Mouse (Mus musculus) hindbrain, embryonic 16.5 days (tissue): ENCODE measurements at regions not wholly inside any gene's neighbourhood (a gene's known extent, or its start where the extent isn't known, plus 50 kb on each side); places are given as distances from the start of the nearest gene placed in this dataset.

ENCODE experiments used
- ATAC-seq: fragments of 200-750 bp; cut with Nextera tagmentation; 2 replicates; pipeline ENCODE4 v1.8.0; 2017; ENCODE audit warnings: moderate TSS enrichment, moderate library complexity
- H3K27ac ChIP-seq: fragments of 300-500 bp; sonication (generic); 2 replicates; pipeline ENCODE4 v1.5.1; 2014; ENCODE audit warnings: low read depth, mild to moderate bottlenecking, control low read depth, low read length, moderate library complexity
- H3K27me3 ChIP-seq: fragments of 300-500 bp; sonication (generic); replicated peaks from 2 replicates; pipeline ENCODE4 v1.6.1; 2014; ENCODE audit warnings: low read length; ENCODE audit not compliant: control insufficient read depth, insufficient read depth
- H3K36me3 ChIP-seq: fragments of 300-500 bp; sonication (generic); 2 replicates; pipeline ENCODE4 v1.6.1; 2014; ENCODE audit warnings: mild to moderate bottlenecking, low read length, moderate library complexity, mixed read lengths; ENCODE audit not compliant: control insufficient read depth, insufficient read depth
- H3K4me1 ChIP-seq: fragments of 300-500 bp; sonication (generic); 2 replicates; pipeline ENCODE4 v1.6.1; 2014; ENCODE audit warnings: low read depth, low read length; ENCODE audit not compliant: control insufficient read depth, insufficient read depth
- H3K4me2 ChIP-seq: fragments of 300-500 bp; sonication (generic); 2 replicates; pipeline ENCODE4 v1.6.1; 2014; ENCODE audit warnings: mild to moderate bottlenecking, low read length, control low read depth, moderate library complexity
- H3K4me3 ChIP-seq: fragments of 300-500 bp; sonication (generic); 2 replicates; pipeline ENCODE4 v1.5.1; 2014; ENCODE audit warnings: mild to moderate bottlenecking, low read length, control low read depth, moderate library complexity
- H3K9ac ChIP-seq: fragments of 300-500 bp; sonication (generic); 2 replicates; pipeline ENCODE4 v1.6.1; 2014; ENCODE audit warnings: low read depth, mild to moderate bottlenecking, control low read depth, low read length, moderate library complexity
- H3K9me3 ChIP-seq: fragments of 300-500 bp; sonication (generic); 2 replicates; pipeline ENCODE4 v1.6.1; 2014; ENCODE audit warnings: mild to moderate bottlenecking, low read length, moderate library complexity; ENCODE audit not compliant: control insufficient read depth
- WGBS: fragments of 180-500 bp; shearing (Covaris S2); extraction: QIAGEN DNeasy Blood & Tissue Kit; methylation state at CpG from one replicate; pipeline ENCODE4 v1.1.7; 2014; 5-methylcytosine and 5-hydroxymethylcytosine counted together

- H3K27ac ChIP-seq: no peak overlapping the region
- no peak overlapping the region for H3K4me3 ChIP-seq
- no peak for ATAC-seq
- 11% methylated on average over 12 of the region's 15 CpGs for WGBS
- peaks cover 2% of the 10 kb centered on the region; the same call in 1 of the 2 replicates for H3K27me3 ChIP-seq
- H3K4me1 ChIP-seq: peaks cover 5% of the 10 kb centered on the region; the same call in 1 of the 2 replicates
- peaks cover 2% of the 10 kb centered on the region; the same call in 1 of the 2 replicates for H3K9me3 ChIP-seq
- no peaks in the 10 kb centered on the region for H3K36me3 ChIP-seq
- no peak overlapping the region for H3K9ac ChIP-seq
- H3K4me2 ChIP-seq: no peak overlapping the region
These were observed 171.2 kb upstream of the Habp2 start for GRCm38 (mm10) chr19:56115552-56116284.

GRCm38 (mm10) chr19:56116285-56116680, 170.7 kb upstream of the Habp2 start:
- no peak for ATAC-seq

GRCm38 (mm10) chr19:56120723-56121122, 166.2 kb upstream of the Habp2 start:
- no peak for ATAC-seq
- Histone ChIP-seq H3K9me3 (peaks cover 6% of the 10 kb centered on the region; the same call in 1 of the 2 replicates), H3K27ac (no peak overlapping the region), H3K27me3 (peaks cover 2% of the 10 kb centered on the region; the same call in 1 of the 2 replicates), H3K4me3 (no peak overlapping the region), H3K4me1 (peaks cover 3% of the 10 kb centered on the region; the same call in 1 of the 2 replicates), H3K9ac (no peak overlapping the region), H3K4me2 (no peak overlapping the region), H3K36me3 (no peaks in the 10 kb centered on the region)
- WGBS: 72% methylated on average over 7 of the region's 7 CpGs

More at GRCm38 (mm10) chr19:56116285-56116680, 170.7 kb upstream of the Habp2 start:
- Histone ChIP-seq H3K4me1 (peaks cover 5% of the 10 kb centered on the region; the same call in 1 of the 2 replicates), H3K27ac (no peak overlapping the region), H3K36me3 (no peaks in the 10 kb centered on the region), H3K27me3 (peaks cover 2% of the 10 kb centered on the region; the same call in 1 of the 2 replicates), H3K9me3 (peaks cover 3% of the 10 kb centered on the region; the same call in 1 of the 2 replicates), H3K4me3 (no peak overlapping the region), H3K9ac (no peak overlapping the region), H3K4me2 (no peak overlapping the region)
- WGBS: 43% methylated on average over 7 of the region's 7 CpGs

GRCm38 (mm10) chr19:56122186-56122585, 164.8 kb upstream of the Habp2 start:
- 91% methylated on average over 5 of the region's 5 CpGs for WGBS
- H3K4me2 ChIP-seq: no peak overlapping the region

GRCm38 (mm10) chr19:56131556-56131955, 155.4 kb upstream of the Habp2 start:
- no peaks in the 10 kb centered on the region for H3K36me3 ChIP-seq
- H3K4me2 ChIP-seq: no peak overlapping the region
- ATAC-seq: no peak
- peaks cover 7% of the 10 kb centered on the region for H3K27me3 ChIP-seq
- no peak overlapping the region for H3K4me3 ChIP-seq
- H3K9ac ChIP-seq: no peak overlapping the region
- H3K9me3 ChIP-seq: no peaks in the 10 kb centered on the region
- WGBS: 68% methylated on average over 5 of the region's 5 CpGs
- H3K4me1 ChIP-seq: peaks cover 15% of the 10 kb centered on the region
- no peak overlapping the region for H3K27ac ChIP-seq

More at GRCm38 (mm10) chr19:56122186-56122585, 164.8 kb upstream of the Habp2 start:
- no peaks in the 10 kb centered on the region for H3K4me1 ChIP-seq
- no peak for ATAC-seq
- H3K36me3 ChIP-seq: no peaks in the 10 kb centered on the region
- peaks cover 6% of the 10 kb centered on the region; the same call in 1 of the 2 replicates for H3K9me3 ChIP-seq
- H3K4me3 ChIP-seq: no peak overlapping the region
- no peak overlapping the region for H3K27ac ChIP-seq
- H3K27me3 ChIP-seq: peaks cover 2% of the 10 kb centered on the region; the same call in 1 of the 2 replicates
- H3K9ac ChIP-seq: no peak overlapping the region

GRCm38 (mm10) chr19:56132911-56133562, 153.9 kb upstream of the Habp2 start:
- H3K9me3 ChIP-seq: no peaks in the 10 kb centered on the region
- no peak overlapping the region for H3K9ac ChIP-seq
- H3K36me3 ChIP-seq: no peaks in the 10 kb centered on the region
- peaks cover 15% of the 10 kb centered on the region for H3K4me1 ChIP-seq
- no peak overlapping the region for H3K4me2 ChIP-seq
- WGBS: 10% methylated on average over 7 of the region's 7 CpGs
- H3K4me3 ChIP-seq: no peak overlapping the region
- no peak overlapping the region for H3K27ac ChIP-seq
- ATAC-seq: no peak
- peaks cover 7% of the 10 kb centered on the region for H3K27me3 ChIP-seq

GRCm38 (mm10) chr19:56133565-56133964, 153.4 kb upstream of the Habp2 start:
- H3K27ac ChIP-seq: no peak overlapping the region
- 9% methylated on average over 5 of the region's 5 CpGs for WGBS
- ATAC-seq: no peak
- H3K9ac ChIP-seq: no peak overlapping the region
- no peak overlapping the region for H3K4me2 ChIP-seq
- peaks cover 15% of the 10 kb centered on the region for H3K4me1 ChIP-seq
- H3K27me3 ChIP-seq: peaks cover 7% of the 10 kb centered on the region
- no peaks in the 10 kb centered on the region for H3K36me3 ChIP-seq
- no peaks in the 10 kb centered on the region for H3K9me3 ChIP-seq
- no peak overlapping the region for H3K4me3 ChIP-seq

GRCm38 (mm10) chr19:56134081-56134818, 152.7 kb upstream of the Habp2 start:
- Histone ChIP-seq H3K9me3 (no peaks in the 10 kb centered on the region), H3K27me3 (peaks cover 7% of the 10 kb centered on the region), H3K4me3 (no peak overlapping the region), H3K36me3 (no peaks in the 10 kb centered on the region), H3K9ac (peak overlapping the region; percentile 44; the same call in 1 of the 2 replicates), H3K27ac (no peak overlapping the region), H3K4me2 (peak overlapping the region; percentile 43), H3K4me1 (peaks cover 15% of the 10 kb centered on the region)
- ATAC-seq: peak; percentile 93
- WGBS: 20% methylated on average over 17 of the region's 17 CpGs
